Mouse (Mus musculus): Measurements from ENCODE around the gene Kank4. TPM values are rescaled to one million over a fixed set of nuclear protein-coding genes. Genes with fewer than 3 reads are reported as not detected.

Gene Kank4
- total RNA-seq, 4 experiments from 2014 or later, result 0.68 to 1.1 (median 0.84) TPM

GRCm38 (mm10) chr4:98717735-98718546 is 99.4 kb downstream of the Kank4 start:
- DNase-seq (ENCODE audit: low spot score), result no peak

- DNase-seq (ENCODE audit: low spot score), result no peak
Measured at GRCm38 (mm10) chr4:98710891-98711290, 106.4 kb downstream of the Kank4 start.

Other genes with a start within 250 kb of the Kank4 start
- gene L1td1, start 90.8 kb downstream of the Kank4 start, total RNA-seq (2022), result not detected
- gene I0C0044D17Rik, start 6.3 kb upstream of the Kank4 start, total RNA-seq (2022), result not detected
- gene Usp1, start 106.3 kb upstream of the Kank4 start, total RNA-seq (2022), result 10 to 100 TPM; 12.8 to 17.0 (median 14.8) TPM
- gene Angptl3, start 213.4 kb upstream of the Kank4 start, total RNA-seq (2022), result 1 to 10 TPM; 3.3 to 6.1 (median 3.9) TPM

Data from heart, adult 8-10 months (tissue).